Mouse (Mus musculus) heart, adult 18-20 months (tissue): ENCODE results near the gene Comp. TPM values are rescaled to one million over a fixed set of nuclear protein-coding genes. Genes with fewer than 3 reads are reported as not detected.
A peak's percentile ranks its signal among the peaks of the same experiment; 100 is the strongest.

Source experiments
- DNase-seq, 2 experiments: peaks; one replicate each; pipeline ENCODE4 v3.0.0; 2021 to 2022; ENCODE audit warnings: mixed read lengths in 1 of 2
- total RNA-seq, 2 experiments: library from RNA; stranded (reverse); gene quantifications; 2 replicates each; pipeline ENCODE4 v1.2.3; 2021

The Comp gene
- total RNA-seq, 2 experiments from 2014 or later = 5.1 to 6.6 TPM

GRCm38 (mm10) chr8:70397611-70398563, 24.5 kb downstream of the Comp start:
- DNase-seq = no peak

- DNase-seq = no peak
Observed at GRCm38 (mm10) chr8:70404212-70404611, 30.9 kb downstream of the Comp start.

- DNase-seq = no peak
Observed at GRCm38 (mm10) chr8:70405189-70405588, 31.8 kb downstream of the Comp start.

- no peak for DNase-seq
Observed at GRCm38 (mm10) chr8:70406427-70407069, 33.2 kb downstream of the Comp start.

- no peak for DNase-seq
Observed at GRCm38 (mm10) chr8:70408301-70408700, 34.9 kb downstream of the Comp start.

GRCm38 (mm10) chr8:70409019-70409418, 35.7 kb downstream of the Comp start:
- DNase-seq = no peak

- peak; percentile 17 to 54 for DNase-seq
Observed at GRCm38 (mm10) chr8:70409455-70409871, 36.1 kb downstream of the Comp start.

GRCm38 (mm10) chr8:70410281-70410680, 36.9 kb downstream of the Comp start:
- no peak for DNase-seq

- no peak for DNase-seq
Observed at GRCm38 (mm10) chr8:70414310-70414946, 41.1 kb downstream of the Comp start.

- DNase-seq = peak; percentile 12 to 35
Observed at GRCm38 (mm10) chr8:70415540-70416451, 42.4 kb downstream of the Comp start.

GRCm38 (mm10) chr8:70416941-70417340, 43.6 kb downstream of the Comp start:
- DNase-seq = no peak

- no peak for DNase-seq
Observed at GRCm38 (mm10) chr8:70417914-70418313, 44.6 kb downstream of the Comp start.

GRCm38 (mm10) chr8:70418954-70419353, 45.6 kb downstream of the Comp start:
- DNase-seq = peak; percentile 27 to 37

GRCm38 (mm10) chr8:70419879-70420643, 46.7 kb downstream of the Comp start:
- no peak for DNase-seq

GRCm38 (mm10) chr8:70421349-70422104, 48.2 kb downstream of the Comp start:
- no peak for DNase-seq

- DNase-seq = no peak
Observed at GRCm38 (mm10) chr8:70422722-70423121, 49.4 kb downstream of the Comp start.

GRCm38 (mm10) chr8:70426300-70426907, 53.0 kb downstream of the Comp start:
- no peak for DNase-seq

- DNase-seq = no peak
Observed at GRCm38 (mm10) chr8:70431213-70431612, 57.9 kb downstream of the Comp start.
